Mouse (Mus musculus) adrenal gland, adult 8-10 months (tissue): ENCODE data around the gene Bcl2l13. TPM values are rescaled to one million over a fixed set of nuclear protein-coding genes. Genes with fewer than 3 reads are reported as not detected.
"Not testable (repeated sequence)": the region's sequence is repeated elsewhere in the genome, so short reads cannot be mapped to it uniquely, and the experiment has no call there.

Experiments
- DNase-seq: peaks from one replicate; pipeline ENCODE4 v3.0.0; 2022
- total RNA-seq, 4 experiments: library from RNA; stranded (reverse); gene quantifications; 2 replicates each; pipeline ENCODE4 v1.2.4; 2022

The Bcl2l13 gene
- total RNA-seq, 4 experiments from 2014 or later = 48.4 to 58.4 (median 55.5) TPM

GRCm38 (mm10) chr6:120901776-120902645, 66.0 kb downstream of the Bcl2l13 start:
- DNase-seq = no peak

- peak; percentile 38 for DNase-seq
These were observed 67.5 kb downstream of the Bcl2l13 start for GRCm38 (mm10) chr6:120903450-120903912.

GRCm38 (mm10) chr6:120903961-120904360, 67.9 kb downstream of the Bcl2l13 start:
- DNase-seq = no peak

- DNase-seq = no peak
These were observed 69.1 kb downstream of the Bcl2l13 start for GRCm38 (mm10) chr6:120905111-120905510.

GRCm38 (mm10) chr6:120906521-120906920, 70.5 kb downstream of the Bcl2l13 start:
- no peak for DNase-seq

- DNase-seq = not testable (repeated sequence)
These were observed 72.0 kb downstream of the Bcl2l13 start for GRCm38 (mm10) chr6:120907876-120908597.

- DNase-seq = no peak
These were observed 73.5 kb downstream of the Bcl2l13 start for GRCm38 (mm10) chr6:120909501-120909900.

GRCm38 (mm10) chr6:120911213-120912007, 75.4 kb downstream of the Bcl2l13 start:
- no peak for DNase-seq

GRCm38 (mm10) chr6:120912931-120913330, 76.9 kb downstream of the Bcl2l13 start:
- DNase-seq = no peak

GRCm38 (mm10) chr6:120913783-120914182, 77.8 kb downstream of the Bcl2l13 start:
- no peak for DNase-seq

GRCm38 (mm10) chr6:120914533-120914910, 78.5 kb downstream of the Bcl2l13 start:
- DNase-seq = no peak

- no peak for DNase-seq
These were observed 79.1 kb downstream of the Bcl2l13 start for GRCm38 (mm10) chr6:120914911-120915648.

GRCm38 (mm10) chr6:120915649-120915975, 79.6 kb downstream of the Bcl2l13 start:
- no peak for DNase-seq

GRCm38 (mm10) chr6:120916074-120916971, 80.3 kb downstream of the Bcl2l13 start, which contains the start of gene Bid:
Gene Bid, minus strand, starts transcription at chr6:120916853.
- peak; percentile 88 for DNase-seq

- not testable (repeated sequence) for DNase-seq
These were observed 81.2 kb downstream of the Bcl2l13 start for GRCm38 (mm10) chr6:120916972-120917881.

- DNase-seq = no peak
These were observed 82.0 kb downstream of the Bcl2l13 start for GRCm38 (mm10) chr6:120917975-120918374.

GRCm38 (mm10) chr6:120924791-120925321, 88.8 kb downstream of the Bcl2l13 start:
- not testable (repeated sequence) for DNase-seq

- DNase-seq = no peak
These were observed 90.9 kb downstream of the Bcl2l13 start for GRCm38 (mm10) chr6:120926880-120927279.

- DNase-seq = peak; percentile 80
These were observed 91.8 kb downstream of the Bcl2l13 start for GRCm38 (mm10) chr6:120927765-120928164.
